Mouse (Mus musculus) spleen, postnatal 10 days (tissue): Measurements from ENCODE around the gene Ank3.

Source experiments
- DNase-seq, 2 experiments: peaks; one replicate each; pipeline ENCODE4 v3.0.0; 2021 to 2022; ENCODE audit warnings: low spot score in 2 of 2

Ank3 gene

GRCm38 (mm10) chr10:69611839-69612340 is 213.3 kb downstream of the Ank3 start:
- no peak for DNase-seq

GRCm38 (mm10) chr10:69616953-69617352 is 218.4 kb downstream of the Ank3 start:
- no peak for DNase-seq

GRCm38 (mm10) chr10:69617537-69618112 is 219.1 kb downstream of the Ank3 start:
- DNase-seq = no peak

- DNase-seq = no peak
Measured at GRCm38 (mm10) chr10:69620692-69621382, 222.3 kb downstream of the Ank3 start.

GRCm38 (mm10) chr10:69627767-69628166 is 229.2 kb downstream of the Ank3 start:
- DNase-seq = no peak

- DNase-seq = no peak
Measured at GRCm38 (mm10) chr10:69628743-69629142, 230.2 kb downstream of the Ank3 start.

- DNase-seq = no peak
Measured at GRCm38 (mm10) chr10:69630802-69631388, 232.3 kb downstream of the Ank3 start.

GRCm38 (mm10) chr10:69632885-69633284 is 234.3 kb downstream of the Ank3 start:
- no peak for DNase-seq

- no peak for DNase-seq
Measured at GRCm38 (mm10) chr10:69634891-69635290, 236.3 kb downstream of the Ank3 start.

GRCm38 (mm10) chr10:69635910-69636656 is 237.5 kb downstream of the Ank3 start:
- no peak for DNase-seq

- DNase-seq = no peak
Measured at GRCm38 (mm10) chr10:69639138-69639537, 240.6 kb downstream of the Ank3 start.

- no peak for DNase-seq
Measured at GRCm38 (mm10) chr10:69640617-69641016, 242.0 kb downstream of the Ank3 start.

GRCm38 (mm10) chr10:69643481-69643880 is 244.9 kb downstream of the Ank3 start:
- DNase-seq = no peak

GRCm38 (mm10) chr10:69643986-69644385 is 245.4 kb downstream of the Ank3 start:
- DNase-seq = no peak

- DNase-seq = no peak
Measured at GRCm38 (mm10) chr10:69645311-69645802, 246.8 kb downstream of the Ank3 start.

- no peak for DNase-seq
Measured at GRCm38 (mm10) chr10:69645929-69646328, 247.4 kb downstream of the Ank3 start.

GRCm38 (mm10) chr10:69650074-69650473 is 251.5 kb downstream of the Ank3 start:
- DNase-seq = no peak

- DNase-seq = no peak
Measured at GRCm38 (mm10) chr10:69652660-69653059, 254.1 kb downstream of the Ank3 start.

- no peak for DNase-seq
Measured at GRCm38 (mm10) chr10:69653121-69653677, 254.6 kb downstream of the Ank3 start.

GRCm38 (mm10) chr10:69654176-69654575 is 255.6 kb downstream of the Ank3 start:
- no peak for DNase-seq

- peak in 1 of 2 experiments; percentile 18 for DNase-seq
Measured at GRCm38 (mm10) chr10:69654866-69655633, 256.5 kb downstream of the Ank3 start.
